ENCODE assay signal across 8 mouse cellular contexts in genomic region chr4:117019206-117020134, GRCm38 (mm10). TPM values are rescaled to one million over a fixed set of nuclear protein-coding genes. Genes with fewer than 3 reads are reported as not detected.
DNase-seq lines count a peak whose midpoint lies in the region; ATAC-seq lines count a peak whose summit lies in the region.

Eif2b3 (plus strand) TSS chr4:117019402.

- peaks cover 11% of the 10 kb centered on the region for H3K4me1 ChIP-seq in hindbrain, embryonic 15.5 days (replicated peaks)

- H3K9ac ChIP-seq in hindbrain, embryonic 15.5 days, result peak within 1 kb of the TSS; percentile 88

- peak within 1 kb of the TSS; percentile 99 for H3K4me3 ChIP-seq in hindbrain, embryonic 15.5 days
- H3K4me3 ChIP-seq in macrophage (ENCODE audit: inconsistent target), result peak within 1 kb of the TSS; percentile 61

- DNase-seq in R1 (ENCODE audit: low read depth, low spot score), result peak; percentile 96
- peak; percentile 93 to 95 for DNase-seq in cerebellum, postnatal 25 days
- peak; percentile 91 to 92 for DNase-seq in frontal cortex, postnatal 36 days (ENCODE audit: low spot score in 2 of 2)
- peak; percentile 91 to 95 for DNase-seq in left cerebral cortex, adult 18-20 months (ENCODE audit: low spot score in 2 of 2)
- DNase-seq in right cerebral cortex, adult 18-20 months, result peak; percentile 94
- DNase-seq in urinary bladder, postnatal 10 days (ENCODE audit: low spot score), result peak; percentile 55

- ATAC-seq in hindbrain, embryonic 15.5 days (ENCODE audit: low FRiP score, low read depth), result peak; percentile 96

- H3K27ac ChIP-seq in hindbrain, embryonic 15.5 days (replicated peaks), result peak within 1 kb of the TSS; percentile 79
- no peak within 1 kb of the TSS for H3K27ac ChIP-seq in macrophage

- H3K79me2 ChIP-seq in macrophage (ENCODE audit: inconsistent target), result peaks cover 16% of the 10 kb centered on the region; the same call in 1 of the 2 replicates

- H3K9me3 ChIP-seq in hindbrain, embryonic 15.5 days, result no peaks in the 10 kb centered on the region

- peaks cover 17% of the 10 kb centered on the region for H3K36me3 ChIP-seq in hindbrain, embryonic 15.5 days
- no peaks in the 10 kb centered on the region; the same call in 1 of the 2 replicates for H3K36me3 ChIP-seq in macrophage (ENCODE audit: inconsistent target)

- peak within 1 kb of the TSS; percentile 82 for H3K4me2 ChIP-seq in hindbrain, embryonic 15.5 days

- H3K27me3 ChIP-seq in hindbrain, embryonic 15.5 days, result no peaks in the 10 kb centered on the region

- under 1% methylated on average over 60 of the region's 61 CpGs for WGBS in hindbrain, embryonic 15.5 days
- 1% methylated on average over 61 of the region's 61 CpGs for WGBS in macrophage (ENCODE audit: missing documents)

RNA-seq across cellular contexts. Expression of gene Eif2b3, which starts in this region (rescaled TPM):
- 43.8 and 46.8 TPM in 2 replicates for polyA plus RNA-seq in hindbrain, embryonic 15.5 days (2015; fragmentation: Nextera tagmentation; extraction: Ambion mirVana)
- total RNA-seq in left cerebral cortex, adult 18-20 months (2021), result 10 to 100 TPM; 18.8 to 20.6 TPM
- total RNA-seq in macrophage (2018; cell fraction: chromatin; rRNA removed), result 10 to 100 TPM in 18 of 26 experiments, 1 to 10 TPM in 8; 1.4 to 34.4 (median 17.2) TPM
- 10 to 100 TPM in 1 of 26 experiments, 1 to 10 TPM in 25; 5.3 to 10.3 (median 7.7) TPM for total RNA-seq in macrophage (2018; cell fraction: cytosol; rRNA removed)
- 10 to 100 TPM in 11 of 26 experiments, 1 to 10 TPM in 15; 2.2 to 23.2 (median 8.7) TPM for total RNA-seq in macrophage (2018; cell fraction: nucleus; rRNA removed)
- polyA plus RNA-seq in macrophage (2018), result 7.4 to 19.3 TPM (median 11.1 TPM) in 3 replicates
